Mouse (Mus musculus): ENCODE measurements at regions not wholly inside any gene's neighbourhood (a gene's known extent, or its start where the extent isn't known, plus 50 kb on each side); places are given as distances from the start of the nearest gene placed in this dataset.

DNA sequence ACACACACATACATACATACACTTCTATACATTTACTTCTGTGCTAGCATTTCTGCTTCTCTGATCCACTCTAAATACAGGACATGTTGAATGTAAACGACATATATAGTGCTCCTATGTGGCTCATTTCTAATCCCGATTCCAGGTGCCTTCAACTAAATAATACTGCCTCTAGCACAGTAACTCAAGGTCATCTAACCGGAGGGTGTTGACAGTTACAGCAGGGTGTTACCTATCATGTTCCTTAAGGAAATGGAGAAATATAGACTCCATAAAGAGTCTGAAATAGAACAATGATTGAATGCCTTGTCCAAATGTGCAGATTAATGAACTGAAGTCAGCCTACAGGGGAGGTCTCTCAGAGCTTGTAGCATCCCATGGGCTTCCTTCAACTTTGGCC is 307.3 kb upstream of the Apob start:
- peaks cover 3% of the 10 kb centered on the region for H3K27me3 ChIP-seq
- DNase-seq (ENCODE audit: low read depth, low spot score) (no peak), ATAC-seq (no peak)
- TF ChIP-seq CTCF (IDR thresholded peaks at IDR 0.05) = no peak
- POLR2A ChIA-PET = no interaction called here
- in situ Hi-C loops (cut with MboI; ENCODE audit: low pct_unique_long_range_greater_than_20kb) = no loop called here
- CTCF ChIA-PET = no interaction called here

DNA sequence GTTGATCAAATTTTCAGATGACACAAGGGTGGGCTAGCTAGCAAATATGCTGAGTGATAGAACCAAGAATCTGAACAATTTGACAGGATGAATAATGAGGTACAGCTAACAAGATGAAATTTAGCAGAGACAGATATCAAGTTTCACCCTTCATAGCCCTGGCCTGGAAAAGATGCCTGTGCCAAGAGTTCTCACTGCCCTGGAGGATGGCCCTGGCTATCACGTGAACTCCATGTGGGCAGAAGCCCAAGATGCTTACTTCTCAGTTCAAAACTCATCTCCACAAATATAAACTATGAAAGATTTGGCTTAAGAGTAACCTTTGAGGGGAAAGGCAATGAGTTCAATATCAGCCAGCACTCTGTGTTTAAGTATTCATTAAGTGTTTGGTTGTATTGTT is 306.9 kb upstream of the Apob start:
- ChIA-PET POLR2A (no interaction called here), CTCF (no interaction called here)
- H3K27me3 ChIP-seq = peaks cover 3% of the 10 kb centered on the region
- ATAC-seq (no peak), DNase-seq (ENCODE audit: low read depth, low spot score) (no peak)
- in situ Hi-C loops (cut with MboI; ENCODE audit: low pct_unique_long_range_greater_than_20kb) = no loop called here
- no peak for TF ChIP-seq CTCF (IDR thresholded peaks at IDR 0.05)

DNA sequence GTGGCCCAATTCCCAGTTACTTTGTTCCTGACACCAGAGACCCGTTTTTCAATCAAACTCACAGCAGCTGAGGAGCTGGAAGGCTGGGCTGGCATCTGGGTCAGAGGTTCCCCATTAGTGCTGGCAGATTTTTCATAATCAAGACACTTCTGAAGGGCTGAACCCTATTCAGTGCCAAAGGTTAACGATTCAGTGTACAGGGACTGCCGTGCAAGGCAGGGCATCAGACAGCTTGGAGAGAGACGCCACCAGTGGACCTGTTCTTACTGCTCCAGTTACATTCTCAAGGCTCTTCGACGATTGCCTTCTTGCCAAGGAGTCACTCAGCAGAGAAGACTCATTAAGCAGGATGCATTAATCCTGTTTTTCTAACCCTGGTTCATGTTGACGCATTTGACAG is 285.5 kb upstream of the Apob start:
- DNase-seq (ENCODE audit: low read depth, low spot score) (no peak), ATAC-seq (no peak)
- in situ Hi-C loops (cut with MboI; ENCODE audit: low pct_unique_long_range_greater_than_20kb) = no loop called here
- peaks cover 3% of the 10 kb centered on the region for H3K27me3 ChIP-seq
- POLR2A ChIA-PET = no interaction called here
- CTCF ChIA-PET = no interaction called here
- TF ChIP-seq CTCF (IDR thresholded peaks at IDR 0.05) = no peak

DNA sequence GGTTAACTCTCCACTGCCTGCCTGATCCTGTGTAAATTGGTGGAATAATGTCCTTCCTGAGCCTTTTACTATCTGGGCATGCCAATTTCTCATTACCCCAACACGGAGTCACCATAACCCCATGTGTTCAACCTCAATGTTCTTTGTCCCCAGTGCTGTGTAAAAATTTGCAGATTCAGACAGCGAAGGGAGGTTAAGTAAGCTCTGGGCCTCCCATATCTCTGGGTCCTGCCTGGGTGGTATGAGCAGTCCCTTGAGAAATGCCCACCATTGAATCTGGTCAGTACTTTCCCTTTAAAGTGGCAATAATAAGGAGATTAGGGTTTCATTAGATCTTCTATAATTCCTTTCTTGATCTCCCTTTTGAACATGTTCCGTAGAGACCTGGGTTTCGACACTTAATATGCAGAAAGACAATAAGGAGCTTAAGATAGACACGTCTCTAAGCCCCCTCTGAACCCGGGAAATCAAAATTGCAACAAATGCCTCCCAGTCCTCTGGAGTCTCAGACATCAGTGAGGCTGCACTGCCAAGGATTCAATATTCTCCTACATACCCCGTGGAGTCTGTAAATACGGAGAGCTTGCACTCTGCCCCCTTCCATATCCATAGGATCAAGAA is 279.0 kb upstream of the Apob start:
- in situ Hi-C loops (cut with MboI; ENCODE audit: low pct_unique_long_range_greater_than_20kb) = no loop called here
- ATAC-seq = no peak

DNA sequence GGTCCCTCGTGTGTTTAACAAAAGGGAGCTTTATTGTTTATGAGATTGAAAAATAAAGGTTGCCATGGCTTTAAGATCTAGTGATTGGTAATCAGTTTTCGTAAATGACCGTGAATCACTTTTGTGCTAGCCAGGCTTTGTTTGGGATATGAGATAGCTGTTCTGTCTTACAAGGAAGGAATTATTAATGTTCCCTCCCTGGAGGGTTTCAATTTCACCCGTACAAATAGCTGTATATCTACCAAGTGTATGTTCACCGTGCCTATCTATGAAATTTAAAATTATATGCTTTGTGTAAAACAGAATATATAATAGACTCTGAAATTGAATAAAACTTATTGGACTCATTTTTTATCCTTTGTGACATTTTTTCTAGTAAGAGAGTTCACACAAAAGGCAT is 268.3 kb upstream of the Apob start:
- no peak for ATAC-seq
- peaks cover 4% of the 10 kb centered on the region for H3K27me3 ChIP-seq
- in situ Hi-C loops (cut with MboI; ENCODE audit: low pct_unique_long_range_greater_than_20kb) = no loop called here
- DNase-seq (ENCODE audit: low read depth, low spot score) = no peak
- CTCF ChIA-PET = no interaction called here
- POLR2A ChIA-PET = no interaction called here
- TF ChIP-seq CTCF (IDR thresholded peaks at IDR 0.05) = no peak

More for the DNA sequence above, 279.0 kb upstream of the Apob start:
- DNase-seq (ENCODE audit: low read depth, low spot score) = no peak
- ChIA-PET CTCF (no interaction called here), POLR2A (no interaction called here)
- H3K27me3 ChIP-seq = peaks cover 3% of the 10 kb centered on the region
- no peak for TF ChIP-seq CTCF (IDR thresholded peaks at IDR 0.05)

DNA sequence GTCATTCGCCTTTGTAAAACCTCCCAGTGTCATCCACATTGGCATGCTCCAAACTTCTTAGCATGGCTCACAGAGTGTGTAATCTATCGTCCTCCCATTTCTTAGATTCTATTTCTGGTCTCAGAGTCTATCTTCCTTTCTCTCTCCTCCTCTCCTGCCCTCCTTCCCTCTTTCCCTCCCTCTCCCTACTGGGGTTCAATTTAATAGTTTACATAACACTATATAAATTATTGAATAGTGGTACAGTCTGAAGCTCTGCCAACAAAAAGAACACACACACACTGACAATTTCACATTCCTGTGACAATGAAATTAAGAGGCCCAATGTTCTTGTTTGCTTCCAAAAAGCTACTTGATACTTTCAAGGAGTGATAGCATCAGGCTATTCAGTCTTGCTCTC is 267.6 kb upstream of the Apob start:
- in situ Hi-C loops (cut with MboI; ENCODE audit: low pct_unique_long_range_greater_than_20kb) = no loop called here
- ChIA-PET CTCF (no interaction called here), POLR2A (no interaction called here)
- peaks cover 4% of the 10 kb centered on the region for H3K27me3 ChIP-seq
- ATAC-seq (no peak), DNase-seq (ENCODE audit: low read depth, low spot score) (no peak)
- TF ChIP-seq CTCF (IDR thresholded peaks at IDR 0.05) = no peak

DNA sequence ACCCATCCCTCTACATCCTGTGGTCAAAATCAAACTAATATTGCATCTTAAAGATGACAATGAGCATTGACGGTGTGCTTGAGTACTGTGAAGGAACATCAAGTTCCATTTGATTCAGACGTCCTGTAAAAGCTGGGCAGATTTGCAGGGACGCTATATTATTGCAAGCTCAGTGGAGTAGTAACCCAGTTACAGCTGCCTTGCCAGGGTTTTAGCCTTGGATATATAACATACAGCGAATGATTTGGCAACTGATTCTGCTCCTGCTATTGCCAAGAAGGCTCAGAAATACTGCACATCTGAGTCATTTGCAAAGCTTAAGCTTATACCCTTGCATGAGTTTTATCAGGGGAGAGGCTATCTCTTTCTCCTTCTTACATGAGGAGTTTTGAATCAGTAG is 262.4 kb upstream of the Apob start:
- in situ Hi-C loops (cut with MboI; ENCODE audit: low pct_unique_long_range_greater_than_20kb) = no loop called here
- DNase-seq (ENCODE audit: low read depth, low spot score) (no peak), ATAC-seq (no peak)
- no peak for TF ChIP-seq CTCF (IDR thresholded peaks at IDR 0.05)
- POLR2A ChIA-PET = no interaction called here
- H3K27me3 ChIP-seq = peaks cover 4% of the 10 kb centered on the region
- CTCF ChIA-PET = no interaction called here

DNA sequence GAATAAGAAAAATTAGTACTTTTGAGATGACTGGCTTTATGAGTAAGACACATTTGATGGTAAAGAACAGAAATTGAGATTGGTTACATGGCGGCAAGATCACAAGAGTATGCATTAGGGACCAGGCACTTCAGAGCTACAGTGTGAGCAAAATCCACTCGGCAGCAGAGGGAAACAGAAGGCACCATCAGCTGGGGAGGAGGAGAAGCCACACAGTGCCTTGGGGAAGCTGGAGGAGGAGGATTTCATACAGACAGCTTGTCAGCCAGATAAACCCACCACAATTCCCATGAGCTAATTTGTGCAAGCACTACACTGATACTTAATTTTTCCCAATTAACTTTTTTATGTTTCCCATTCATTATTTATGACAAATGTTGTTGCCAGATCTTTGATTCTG is 258.9 kb upstream of the Apob start:
- H3K27me3 ChIP-seq = no peaks in the 10 kb centered on the region
- TF ChIP-seq CTCF (IDR thresholded peaks at IDR 0.05) = no peak
- ChIA-PET POLR2A (no interaction called here), CTCF (no interaction called here)
- DNase-seq (ENCODE audit: low read depth, low spot score) = no peak
- in situ Hi-C loops (cut with MboI; ENCODE audit: low pct_unique_long_range_greater_than_20kb) = no loop called here
- ATAC-seq = no peak

DNA sequence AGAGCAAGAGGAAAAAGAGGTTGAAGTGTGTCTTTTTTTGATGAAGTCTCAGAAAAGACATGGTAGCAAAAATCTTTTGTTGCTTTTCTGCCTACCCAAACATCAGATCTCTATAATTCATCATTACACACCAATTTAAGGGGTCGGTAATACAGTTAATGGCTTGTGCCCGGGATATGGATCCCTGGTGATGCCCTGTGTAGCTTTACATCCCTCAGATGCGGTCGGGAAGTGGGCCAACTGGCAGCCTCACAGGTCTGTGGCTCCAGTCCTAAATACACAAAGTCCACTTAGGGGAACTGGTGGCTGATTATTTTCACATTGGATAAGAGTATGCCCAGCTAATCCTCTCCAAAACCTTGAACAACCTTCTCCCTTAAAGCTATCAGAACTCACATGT is 258.4 kb upstream of the Apob start:
- POLR2A ChIA-PET = no interaction called here
- DNase-seq (ENCODE audit: low read depth, low spot score) (no peak), ATAC-seq (no peak)
- CTCF ChIA-PET = no interaction called here
- in situ Hi-C loops (cut with MboI; ENCODE audit: low pct_unique_long_range_greater_than_20kb) = no loop called here
- TF ChIP-seq CTCF (IDR thresholded peaks at IDR 0.05) = no peak
- no peaks in the 10 kb centered on the region for H3K27me3 ChIP-seq

DNA sequence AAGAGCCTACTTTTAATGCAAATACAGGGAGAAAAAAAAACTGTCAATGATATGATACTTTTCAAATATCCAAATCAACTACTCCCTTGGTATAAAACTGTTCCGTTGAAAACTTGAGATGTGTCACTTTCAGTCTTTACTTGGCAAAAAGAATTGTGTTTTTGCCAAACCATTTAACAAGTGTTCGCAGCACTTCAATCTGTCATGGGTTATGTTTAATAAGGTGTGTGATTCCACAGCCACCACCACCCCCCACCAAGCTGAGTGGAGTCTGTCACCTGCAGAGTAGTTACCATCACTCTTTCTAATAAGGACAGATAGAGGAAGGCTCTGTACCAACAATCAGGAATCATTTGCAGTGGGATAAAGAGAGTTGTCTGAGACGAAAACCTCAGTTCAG is 252.5 kb upstream of the Apob start:
- TF ChIP-seq CTCF (IDR thresholded peaks at IDR 0.05) = no peak
- no peak for DNase-seq (ENCODE audit: low read depth, low spot score)
- H3K27me3 ChIP-seq = no peaks in the 10 kb centered on the region
- CTCF ChIA-PET = no interaction called here
- ATAC-seq = no peak
- POLR2A ChIA-PET = no interaction called here
- in situ Hi-C loops (cut with MboI; ENCODE audit: low pct_unique_long_range_greater_than_20kb) = no loop called here

DNA sequence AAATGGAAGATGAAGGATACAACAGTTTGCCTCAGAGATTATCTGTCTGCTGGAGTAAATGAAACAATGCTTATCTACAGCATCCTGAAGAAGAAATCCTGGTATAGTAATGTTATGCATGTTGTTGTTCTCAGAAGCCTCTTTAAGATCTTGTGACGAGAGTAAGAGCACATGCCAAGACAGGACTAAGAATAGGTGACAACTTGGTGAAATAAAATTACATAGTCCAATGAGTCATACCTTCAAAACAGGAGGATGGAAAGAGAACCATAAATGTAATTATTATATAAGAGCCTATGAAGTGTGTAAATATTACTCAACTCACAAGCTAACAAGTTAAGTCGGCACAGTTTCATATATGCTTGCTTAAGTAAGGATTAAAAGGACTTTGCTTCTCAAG is 239.4 kb upstream of the Apob start:
- ChIA-PET CTCF (no interaction called here), POLR2A (no interaction called here)
- TF ChIP-seq CTCF (IDR thresholded peaks at IDR 0.05) = no peak
- no peak for ATAC-seq
- peaks cover 3% of the 10 kb centered on the region for H3K27me3 ChIP-seq
- no peak for DNase-seq (ENCODE audit: low read depth, low spot score)
- in situ Hi-C loops (cut with MboI; ENCODE audit: low pct_unique_long_range_greater_than_20kb) = no loop called here

DNA sequence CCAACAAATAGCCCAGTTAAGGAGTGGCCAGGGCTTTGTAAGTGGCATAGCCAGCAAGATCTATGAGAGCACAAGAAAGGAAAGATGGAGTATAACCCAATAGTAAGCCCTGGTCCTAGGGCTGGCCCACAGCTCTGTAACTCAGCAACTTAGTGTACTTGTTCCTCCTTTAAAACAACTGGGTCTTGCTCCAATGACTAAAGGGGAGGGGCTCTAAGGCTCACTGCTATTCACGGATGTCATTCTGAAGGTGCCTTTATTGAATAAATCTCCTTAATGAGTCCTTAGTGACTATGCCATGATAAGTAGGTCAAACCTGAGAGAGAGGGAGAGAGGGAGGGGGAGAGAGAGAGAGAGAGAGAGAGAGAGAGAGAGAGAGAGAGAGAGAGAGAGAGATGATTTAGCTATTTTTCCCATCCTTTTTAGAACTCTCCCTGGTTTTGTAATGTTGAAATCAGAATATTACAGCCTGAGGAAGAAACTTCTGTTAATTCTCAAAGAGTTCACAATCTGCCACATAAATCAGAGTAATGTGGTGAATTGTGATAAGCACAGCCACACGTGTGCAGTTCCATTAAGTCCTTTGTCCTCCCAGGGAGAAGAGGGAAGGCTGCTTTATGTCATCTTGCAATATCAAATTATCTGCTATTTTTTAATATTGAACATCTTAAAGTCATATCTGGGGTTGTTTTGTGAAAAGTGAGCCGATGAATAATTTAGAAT is 238.7 kb upstream of the Apob start:
- TF ChIP-seq CTCF (IDR thresholded peaks at IDR 0.05) = no peak
- ATAC-seq (no peak), DNase-seq (ENCODE audit: low read depth, low spot score) (no peak)
- H3K27me3 ChIP-seq = peaks cover 3% of the 10 kb centered on the region
- ChIA-PET CTCF (no interaction called here), POLR2A (no interaction called here)
- in situ Hi-C loops (cut with MboI; ENCODE audit: low pct_unique_long_range_greater_than_20kb) = no loop called here

Data from Patski (cell line).